Mouse (Mus musculus) ES-Bruce4 (cell line): ENCODE results near the gene Cbfa2t2. TPM values are rescaled to one million over a fixed set of nuclear protein-coding genes. Genes with fewer than 3 reads are reported as not detected.

Experiments
- H3K27ac ChIP-seq: 2 replicates; pipeline ENCODE4 v1.5.1; 2012; ENCODE audit warnings: low read length, inconsistent platforms; ENCODE audit not compliant: insufficient read depth
- H3K27me3 ChIP-seq: 2 replicates; pipeline ENCODE4 v1.6.1; 2012; ENCODE audit warnings: mild to moderate bottlenecking, low read length, inconsistent platforms; ENCODE audit not compliant: control insufficient read depth, poor library complexity, insufficient read depth, severe bottlenecking
- H3K36me3 ChIP-seq: 2 replicates; pipeline ENCODE4 v1.6.1; 2012; ENCODE audit warnings: inconsistent platforms, mild to moderate bottlenecking, low read length, moderate library complexity; ENCODE audit not compliant: control insufficient read depth, poor library complexity, insufficient read depth, severe bottlenecking
- H3K4me1 ChIP-seq: one replicate; pipeline ENCODE4 v1.8.1; 2011; ENCODE audit warnings: low read length; ENCODE audit not compliant: control insufficient read depth, insufficient read depth
- H3K4me3 ChIP-seq: 2 replicates; pipeline ENCODE4 v1.5.1; 2011; ENCODE audit warnings: low read depth, mild to moderate bottlenecking, low read length
- H3K9ac ChIP-seq: 2 replicates; pipeline ENCODE4 v1.6.1; 2012; ENCODE audit warnings: low read depth, mild to moderate bottlenecking, inconsistent platforms; ENCODE audit not compliant: poor library complexity, severe bottlenecking
- H3K9me3 ChIP-seq: replicated peaks from 2 replicates; pipeline ENCODE4 v1.6.1; 2012; ENCODE audit warnings: mild to moderate bottlenecking, low read length, inconsistent platforms; ENCODE audit not compliant: control insufficient read depth, poor library complexity, insufficient read depth, severe bottlenecking
- CTCF ChIP-seq: IDR thresholded peaks from one replicate; pipeline ENCODE4 v1.8.1; 2011; ENCODE audit warnings: low read depth, low read length
- EP300 ChIP-seq: IDR thresholded peaks from 2 replicates; pipeline ENCODE4 v1.6.1; 2011; ENCODE audit warnings: low read depth, low read length; ENCODE audit not compliant: insufficient read depth
- POLR2A ChIP-seq: IDR thresholded peaks from one replicate; pipeline ENCODE4 v1.8.1; 2011; ENCODE audit warnings: low read length; ENCODE audit not compliant: insufficient read depth
- polyA plus RNA-seq: library from polyadenylated mRNA; stranded (reverse); fragments of >200 nt; gene quantifications from 2 replicates; pipeline ENCODE4 v1.2.4, GENCODE M21; 2011; ENCODE audit warnings: low read depth; ENCODE audit not compliant: missing spikeins, insufficient read depth, insufficient read length

Gene Cbfa2t2
- polyA plus RNA-seq, 1 experiment, result 79.9 TPM

GRCm38 (mm10) chr2:154420942-154421731 is 15.1 kb upstream of the Cbfa2t2 start:
- peak overlapping the region; percentile 59 for H3K9ac ChIP-seq
- TF ChIP-seq CTCF (no peak), POLR2A (peak; percentile 13), EP300 (peak; percentile 92)
- H3K4me1 ChIP-seq, result peaks cover 5% of the 10 kb centered on the region
- peak overlapping the region; percentile 94 for H3K27ac ChIP-seq
- no peaks in the 10 kb centered on the region for H3K27me3 ChIP-seq
- H3K9me3 ChIP-seq, result no peaks in the 10 kb centered on the region
- no peaks in the 10 kb centered on the region for H3K36me3 ChIP-seq
- peak overlapping the region; percentile 75 for H3K4me3 ChIP-seq

GRCm38 (mm10) chr2:154422181-154422580 is 14.1 kb upstream of the Cbfa2t2 start:
- peak overlapping the region; percentile 59 for H3K9ac ChIP-seq
- no peak overlapping the region for H3K4me3 ChIP-seq
- peak overlapping the region; percentile 84 for H3K27ac ChIP-seq
- no peaks in the 10 kb centered on the region for H3K36me3 ChIP-seq
- no peaks in the 10 kb centered on the region for H3K27me3 ChIP-seq
- no peaks in the 10 kb centered on the region for H3K9me3 ChIP-seq
- peaks cover 5% of the 10 kb centered on the region for H3K4me1 ChIP-seq
- TF ChIP-seq EP300, result no peak
- no peak for TF ChIP-seq POLR2A
- TF ChIP-seq CTCF, result no peak

- H3K27ac ChIP-seq, result peak overlapping the region; percentile 84
- H3K9ac ChIP-seq, result peak overlapping the region; percentile 59; the same call in 1 of the 2 replicates
- TF ChIP-seq EP300 (0 out of 2 replicates have a peak, but pooled peaks have one; percentile 39), CTCF (no peak)
- H3K4me1 ChIP-seq, result peaks cover 6% of the 10 kb centered on the region
- no peaks in the 10 kb centered on the region for H3K36me3 ChIP-seq
- no peaks in the 10 kb centered on the region for H3K9me3 ChIP-seq
- H3K27me3 ChIP-seq, result no peaks in the 10 kb centered on the region
- no peak overlapping the region for H3K4me3 ChIP-seq
Observed at GRCm38 (mm10) chr2:154423548-154423947, 12.7 kb upstream of the Cbfa2t2 start.

GRCm38 (mm10) chr2:154425522-154425921 is 10.8 kb upstream of the Cbfa2t2 start:
- Histone ChIP-seq H3K9me3 (no peaks in the 10 kb centered on the region), H3K36me3 (no peaks in the 10 kb centered on the region), H3K27ac (peak overlapping the region; percentile 97), H3K4me1 (peaks cover 8% of the 10 kb centered on the region), H3K9ac (peak overlapping the region; percentile 39), H3K4me3 (no peak overlapping the region), H3K27me3 (no peaks in the 10 kb centered on the region)
- TF ChIP-seq CTCF (no peak), POLR2A (no peak), EP300 (no peak)

GRCm38 (mm10) chr2:154426188-154426904 is 9.9 kb upstream of the Cbfa2t2 start:
- peak overlapping the region; percentile 21 for H3K4me3 ChIP-seq
- H3K9ac ChIP-seq, result peak overlapping the region; percentile 39
- no peaks in the 10 kb centered on the region for H3K27me3 ChIP-seq
- no peaks in the 10 kb centered on the region for H3K36me3 ChIP-seq
- TF ChIP-seq EP300, result peak; percentile 100
- no peak for TF ChIP-seq CTCF
- TF ChIP-seq POLR2A, result no peak
- H3K4me1 ChIP-seq, result peaks cover 8% of the 10 kb centered on the region
- H3K9me3 ChIP-seq, result no peaks in the 10 kb centered on the region
- H3K27ac ChIP-seq, result peak overlapping the region; percentile 97
